Mouse (Mus musculus) kidney, adult 2 months (tissue): ENCODE measurements around the gene Ccnjl. TPM values are rescaled to one million over a fixed set of nuclear protein-coding genes. Genes with fewer than 3 reads are reported as not detected.

Experiments
- DNase-seq: peaks from one replicate; pipeline ENCODE4 v3.0.0; 2021
- H3K27ac ChIP-seq: fragments of 200-500 bp; 2 replicates; pipeline ENCODE4 v1.5.1; 2012; ENCODE audit warnings: low read depth, low read length, control low read depth, inconsistent platforms; ENCODE audit not compliant: insufficient read depth
- H3K27me3 ChIP-seq: fragments of 200-500 bp; replicated peaks from 2 replicates; pipeline ENCODE4 v1.6.1; 2012; ENCODE audit warnings: mild to moderate bottlenecking, moderate library complexity, low read length, inconsistent platforms; ENCODE audit not compliant: control insufficient read depth, insufficient read depth
- H3K36me3 ChIP-seq: fragments of 200-500 bp; 2 replicates; pipeline ENCODE4 v1.6.1; 2012; ENCODE audit warnings: mild to moderate bottlenecking, moderate library complexity, low read length, inconsistent platforms; ENCODE audit not compliant: control insufficient read depth, insufficient read depth
- H3K4me1 ChIP-seq: fragments of 200-500 bp; 2 replicates; pipeline ENCODE4 v1.6.1; 2011; ENCODE audit warnings: low read length; ENCODE audit not compliant: control insufficient read depth, insufficient read depth
- H3K4me3 ChIP-seq: fragments of 200-500 bp; 2 replicates; pipeline ENCODE4 v1.5.1; 2011; ENCODE audit warnings: mild to moderate bottlenecking, low read depth, low read length, control low read depth; ENCODE audit not compliant: insufficient read depth
- CTCF ChIP-seq: fragments of 200-500 bp; conservative IDR thresholded peaks from 2 replicates; pipeline ENCODE4 v1.5.1; 2011; ENCODE audit warnings: low read depth, mild to moderate bottlenecking, control low read depth, low read length, moderate library complexity, mixed read lengths; ENCODE audit not compliant: insufficient read depth, insufficient read length
- POLR2A ChIP-seq: fragments of 200-500 bp; IDR thresholded peaks from one replicate; pipeline ENCODE4 v1.6.1; 2011; ENCODE audit warnings: low read depth, low read length, control low read depth
- WGBS: fragments of 180-500 bp; shearing (Covaris S2); methylation state at CpG from one replicate; pipeline ENCODE4 v1.1.7; 2018; 5-methylcytosine and 5-hydroxymethylcytosine counted together
- polyA plus RNA-seq: library from polyadenylated mRNA; depleted of rRNA; stranded (reverse); fragments of >200 nt; gene quantifications from 2 replicates; pipeline ENCODE4 v1.2.3, GENCODE M21; 2012; rRNA removed

Gene Ccnjl
- polyA plus RNA-seq: 1.0 and 1.1 TPM in 2 replicates

DNA sequence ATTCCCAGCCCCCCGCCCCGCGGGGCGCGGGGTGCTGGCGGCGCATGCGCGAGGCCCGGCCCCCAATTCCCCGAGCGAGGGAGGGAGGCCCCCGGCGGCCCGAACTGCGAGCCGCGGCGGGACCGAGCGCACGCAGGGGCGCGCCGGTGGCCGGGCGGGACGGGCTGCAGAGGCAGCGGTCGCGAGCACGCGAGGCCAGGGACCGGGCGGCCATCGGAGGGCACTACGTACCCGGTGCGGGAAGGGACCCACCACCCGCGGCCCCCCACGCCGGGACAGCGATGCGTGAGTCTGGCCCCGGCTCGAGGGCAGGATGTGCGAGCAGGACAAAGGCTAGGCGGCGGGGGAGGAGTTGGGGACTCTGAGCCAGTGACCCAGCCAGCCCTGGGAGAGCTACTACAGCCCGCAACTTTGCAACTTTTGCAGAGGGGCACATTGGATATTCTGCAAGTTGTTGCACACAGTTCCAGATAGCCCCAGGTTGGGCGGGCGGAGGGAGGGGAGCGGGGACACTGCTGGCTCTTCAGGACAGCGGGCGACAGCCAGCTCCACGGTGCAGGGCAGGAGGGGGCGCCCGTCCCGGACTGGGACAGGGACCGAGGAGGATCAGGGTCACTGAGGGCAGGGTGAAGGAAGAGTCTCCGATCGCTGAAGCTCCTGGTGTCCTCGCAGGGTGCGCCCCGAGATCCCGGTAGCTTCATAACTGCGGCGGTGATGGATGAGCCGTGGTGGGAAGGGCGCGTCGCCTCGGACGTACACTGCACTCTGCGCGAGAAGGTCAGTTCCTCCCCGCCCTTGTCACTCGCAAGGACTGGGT is at the start of gene Ccnjl:
Ccnjl (plus strand) TSS at position 102 of the 817 bp plus-strand sequence.
- Histone ChIP-seq H3K27me3 (no peaks in the 10 kb centered on the region), H3K4me3 (peak within 1 kb of the TSS; percentile 73), H3K4me1 (no peaks in the 10 kb centered on the region), H3K36me3 (no peaks in the 10 kb centered on the region), H3K27ac (0 out of 2 replicates have a peak within 1 kb of the TSS, but pooled peaks have one; percentile 33)
- WGBS: 1% methylated on average over 79 of the region's 79 CpGs
- TF ChIP-seq POLR2A (no peak), CTCF (0 out of 2 replicates have a peak, but pooled peaks have one; percentile 14)
- DNase-seq: peak; percentile 54

DNA sequence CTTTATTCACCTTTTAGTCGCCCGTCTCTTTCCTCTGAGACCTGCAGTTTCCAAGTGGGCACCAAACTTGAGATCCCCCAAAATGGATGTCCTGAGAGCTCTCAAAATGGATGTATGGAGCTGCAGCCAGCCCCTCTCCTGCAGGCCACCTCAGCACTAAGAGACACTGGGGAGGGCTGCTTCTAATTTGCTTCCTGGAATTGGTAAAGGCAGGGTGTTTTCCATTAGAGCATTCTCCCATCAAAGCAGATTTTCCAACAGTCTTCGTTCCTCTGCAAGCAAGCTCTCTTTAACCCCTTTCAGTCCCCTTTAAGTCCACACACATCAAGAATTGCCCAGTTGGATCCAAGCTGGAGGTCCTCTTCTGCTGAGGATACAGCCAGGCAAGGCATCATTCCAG is 49.2 kb upstream of the Ccnjl start:
- no peak for DNase-seq
- Histone ChIP-seq H3K27ac (no peak overlapping the region), H3K4me3 (no peak overlapping the region), H3K36me3 (no peaks in the 10 kb centered on the region), H3K27me3 (no peaks in the 10 kb centered on the region), H3K4me1 (no peaks in the 10 kb centered on the region)
- TF ChIP-seq POLR2A: no peak
- TF ChIP-seq CTCF: no peak
- WGBS: 88% methylated on average over 3 of the region's 3 CpGs

DNA sequence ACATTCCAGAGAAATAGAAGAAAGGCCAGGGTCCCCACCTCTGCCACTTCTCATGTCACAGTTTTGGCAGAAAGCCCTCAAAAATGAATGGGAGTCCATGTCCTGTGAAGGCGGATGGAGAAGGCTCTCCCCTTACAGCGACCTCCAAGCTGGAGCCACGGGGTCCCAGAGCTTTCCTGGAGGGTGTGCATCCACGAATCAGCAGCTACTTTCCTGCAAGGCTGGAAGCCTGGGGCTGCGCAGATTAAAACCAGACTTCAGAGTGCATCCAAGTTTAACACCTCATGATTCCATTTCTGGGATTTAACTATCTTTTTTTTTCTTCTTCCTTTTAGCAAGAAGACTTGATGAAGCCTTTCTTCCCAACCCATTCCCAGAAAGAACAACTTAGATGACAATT is 48.0 kb upstream of the Ccnjl start:
- no peak for DNase-seq
- Histone ChIP-seq H3K4me1 (no peaks in the 10 kb centered on the region), H3K27ac (no peak overlapping the region), H3K4me3 (no peak overlapping the region), H3K27me3 (no peaks in the 10 kb centered on the region), H3K36me3 (no peaks in the 10 kb centered on the region)
- no peak for TF ChIP-seq POLR2A
- no peak for TF ChIP-seq CTCF
- WGBS: 29% methylated on average over 5 of the region's 5 CpGs

DNA sequence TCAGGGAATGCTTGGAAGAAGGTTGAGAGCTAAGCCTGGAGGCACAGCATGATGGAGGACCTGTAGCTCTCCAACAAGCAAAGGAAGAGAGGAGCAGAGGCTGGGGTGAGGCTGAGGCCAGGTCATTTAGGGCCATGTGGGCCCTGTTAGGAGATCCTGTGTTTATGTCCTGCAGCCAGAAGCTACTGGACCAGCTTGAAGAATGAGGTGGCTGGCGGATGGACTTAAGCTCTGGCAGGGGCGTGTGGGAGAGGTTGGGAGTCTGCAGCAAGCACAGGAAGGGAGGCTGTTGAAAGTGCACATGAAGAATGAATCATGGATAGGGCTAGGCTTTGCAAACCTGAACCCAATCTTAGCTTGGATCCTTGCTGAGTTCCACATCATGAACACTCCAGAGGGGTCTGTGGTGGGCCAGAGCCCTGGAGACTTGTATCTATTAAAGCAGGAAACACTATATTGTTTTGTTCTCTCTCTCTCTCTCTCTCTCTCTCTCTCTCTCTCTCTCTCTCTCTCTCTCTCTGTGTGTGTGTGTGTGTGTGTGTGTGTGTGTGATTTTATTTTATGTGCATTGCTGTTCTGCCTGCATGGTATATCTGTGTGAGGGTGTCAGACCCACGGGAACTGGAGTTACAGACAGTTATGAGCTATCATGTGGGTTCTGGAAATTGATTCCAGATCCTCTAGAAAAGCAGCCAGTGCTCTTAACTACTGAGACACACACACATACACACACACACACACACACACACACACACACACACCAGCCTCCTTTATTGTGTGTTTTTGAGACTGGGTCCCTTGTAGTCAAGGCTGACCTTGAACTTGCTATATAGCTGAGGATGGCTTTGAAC is 46.7 kb upstream of the Ccnjl start:
- TF ChIP-seq POLR2A (no peak), CTCF (no peak)
- no peaks in the 10 kb centered on the region for H3K36me3 ChIP-seq
- whole genome bisulfite sequencing: 52% methylated on average over 3 of the region's 3 CpGs
- H3K4me1 ChIP-seq: no peaks in the 10 kb centered on the region
- H3K4me3 ChIP-seq: no peak overlapping the region
- no peaks in the 10 kb centered on the region for H3K27me3 ChIP-seq
- no peak for DNase-seq
- H3K27ac ChIP-seq: no peak overlapping the region

DNA sequence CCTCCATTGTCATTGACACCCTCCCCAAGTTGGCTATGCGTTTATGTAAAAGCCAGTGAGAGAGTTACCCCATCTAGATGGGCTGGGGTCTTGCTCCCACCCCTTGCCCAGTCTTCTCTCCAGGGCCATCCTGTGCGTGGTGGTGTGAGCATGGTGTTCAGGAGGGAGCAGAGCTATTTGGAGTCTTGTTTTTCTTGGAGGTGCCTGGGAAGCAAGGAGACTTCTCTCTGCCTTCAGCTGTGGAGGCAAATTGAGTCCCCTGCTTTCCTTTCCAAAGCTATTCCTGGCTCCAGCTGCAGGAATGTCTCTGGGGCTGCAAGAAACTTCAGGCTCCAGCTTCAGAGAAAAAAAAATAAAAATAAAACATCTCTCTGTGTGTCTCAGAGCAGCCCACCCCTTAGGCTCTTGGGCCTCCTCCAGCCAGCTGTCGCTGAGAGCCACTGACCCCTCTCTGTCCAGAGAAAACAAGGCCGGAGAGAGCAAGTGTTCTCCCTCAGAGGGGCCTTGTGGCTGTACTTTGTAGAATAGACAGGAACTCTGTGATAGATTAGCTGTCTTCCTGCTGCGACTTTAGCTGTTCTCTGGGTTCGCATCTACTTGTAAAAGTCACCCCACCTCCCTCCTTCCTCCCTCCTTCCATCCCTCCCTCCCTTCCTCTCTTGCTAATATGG is 45.3 kb upstream of the Ccnjl start:
- TF ChIP-seq POLR2A (no peak), CTCF (no peak)
- no peak overlapping the region for H3K4me3 ChIP-seq
- no peaks in the 10 kb centered on the region for H3K27me3 ChIP-seq
- peak; percentile 59 for DNase-seq
- H3K36me3 ChIP-seq: no peaks in the 10 kb centered on the region
- H3K27ac ChIP-seq: peak overlapping the region; percentile 78
- H3K4me1 ChIP-seq: no peaks in the 10 kb centered on the region
- 53% methylated on average over 6 of the region's 6 CpGs for WGBS

DNA sequence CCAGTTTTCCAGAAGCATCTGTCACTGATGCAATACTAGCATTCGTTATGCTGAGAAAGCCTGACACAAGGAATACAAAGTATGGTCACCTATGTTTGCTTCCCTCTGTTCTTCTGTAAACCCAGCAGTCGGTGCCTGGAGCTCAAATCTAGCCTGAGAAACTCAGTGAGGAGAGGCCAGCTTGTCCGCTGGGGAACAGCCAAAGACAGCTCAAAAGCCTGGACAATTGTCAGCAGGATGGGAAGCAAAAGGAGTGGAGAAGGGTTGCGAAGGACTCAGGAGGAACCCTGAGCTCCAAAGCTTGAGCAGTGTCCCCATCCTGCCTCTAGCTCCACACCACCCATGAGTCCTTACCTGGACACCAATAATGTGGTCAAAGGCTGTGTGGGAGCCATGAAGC is 44.5 kb upstream of the Ccnjl start:
- 67% methylated on average over 4 of the region's 4 CpGs for WGBS

DNA sequence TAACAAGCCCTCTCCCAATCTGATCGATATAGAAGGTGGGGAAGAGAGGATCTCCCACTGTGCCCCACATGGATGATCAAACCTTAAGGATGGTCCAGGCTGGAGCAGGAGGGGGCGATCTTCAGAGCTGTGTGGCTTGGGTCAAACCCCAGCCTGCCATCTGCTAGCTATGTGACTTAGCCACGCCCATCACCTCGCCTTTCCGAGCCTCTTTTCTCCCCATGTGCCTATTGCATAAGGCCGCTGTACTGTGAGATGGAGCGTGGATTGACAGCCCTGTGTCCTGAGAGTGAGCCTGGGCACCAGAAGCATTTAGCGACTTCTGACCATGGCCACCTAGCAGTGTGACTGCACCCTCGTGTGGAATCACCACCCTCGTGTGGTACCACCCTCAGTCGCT is 43.9 kb upstream of the Ccnjl start:
- H3K27ac ChIP-seq: no peak overlapping the region
- 60% methylated on average over 11 of the region's 11 CpGs for WGBS
- H3K4me1 ChIP-seq: no peaks in the 10 kb centered on the region

More for the DNA sequence above, 44.5 kb upstream of the Ccnjl start:
- Histone ChIP-seq H3K4me1 (no peaks in the 10 kb centered on the region), H3K4me3 (no peak overlapping the region), H3K27ac (peak overlapping the region; percentile 54; the same call in 1 of the 2 replicates), H3K27me3 (no peaks in the 10 kb centered on the region), H3K36me3 (no peaks in the 10 kb centered on the region)
- no peak for DNase-seq
- no peak for TF ChIP-seq CTCF
- no peak for TF ChIP-seq POLR2A

More for the DNA sequence above, 43.9 kb upstream of the Ccnjl start:
- Histone ChIP-seq H3K36me3 (no peaks in the 10 kb centered on the region), H3K4me3 (no peak overlapping the region), H3K27me3 (no peaks in the 10 kb centered on the region)
- no peak for TF ChIP-seq CTCF
- no peak for TF ChIP-seq POLR2A
- no peak for DNase-seq
